Mouse (Mus musculus) MEL (cell line): ENCODE measurements around the gene Pdxk.

ENCODE experiments used
- CTCF ChIP-seq, 3 experiments: IDR thresholded peaks in 2 of 3; conservative IDR thresholded peaks in 1 of 3; 2 replicates each; pipeline ENCODE4 v1.5.1; 2011 to 2012; ENCODE audit warnings: low read length in 3 of 3, low read depth in 2 of 3, mild to moderate bottlenecking in 2 of 3, improper control_type of control experiment in 1 of 3, inconsistent platforms in 1 of 3, mixed read lengths in 1 of 3, moderate library complexity in 1 of 3; ENCODE audit not compliant: control insufficient read depth in 1 of 3, insufficient read depth in 1 of 3, poor library complexity in 1 of 3, severe bottlenecking in 1 of 3
- EP300 ChIP-seq, 2 experiments: IDR thresholded peaks; 2 replicates each; pipeline ENCODE4 v1.6.1; 2011; ENCODE audit warnings: improper control_type of control experiment in 2 of 2, low read length in 2 of 2, low read depth in 1 of 2, mild to moderate bottlenecking in 1 of 2
- HCFC1 ChIP-seq: IDR thresholded peaks from 2 replicates; pipeline ENCODE4 v1.6.1; 2012; ENCODE audit warnings: low read depth, mild to moderate bottlenecking, inconsistent platforms, low read length, improper control_type of control experiment, moderate library complexity
- MAFK ChIP-seq: IDR thresholded peaks from 2 replicates; pipeline ENCODE4 v1.6.1; 2011; ENCODE audit warnings: low read depth, mild to moderate bottlenecking, low read length, improper control_type of control experiment, borderline replicate concordance
- MAX ChIP-seq: IDR thresholded peaks from 2 replicates; pipeline ENCODE4 v1.6.1; 2011; ENCODE audit warnings: low read length, improper control_type of control experiment
- MAZ ChIP-seq: IDR thresholded peaks from 2 replicates; pipeline ENCODE4 v1.6.1; 2012; ENCODE audit warnings: low read depth, mild to moderate bottlenecking, inconsistent platforms, low read length, improper control_type of control experiment
- MEF2A ChIP-seq: IDR thresholded peaks from 2 replicates; pipeline ENCODE4 v1.6.1; 2014; ENCODE audit warnings: low read depth, mild to moderate bottlenecking, inconsistent platforms, low read length, improper control_type of control experiment; ENCODE audit not compliant: poor library complexity, insufficient replicate concordance, severe bottlenecking; ENCODE audit errors: extremely low read depth
- POLR2A ChIP-seq, 2 experiments: IDR thresholded peaks; 2 replicates each; pipeline ENCODE4 v1.6.1; 2011 to 2012; ENCODE audit warnings: low read length in 2 of 2, mild to moderate bottlenecking in 2 of 2, control low read depth in 1 of 2, improper control_type of control experiment in 1 of 2, low read depth in 1 of 2, moderate library complexity in 1 of 2; ENCODE audit not compliant: control insufficient read depth in 1 of 2, insufficient read depth in 1 of 2, poor library complexity in 1 of 2
- POLR2AphosphoS2 ChIP-seq: IDR thresholded peaks from 2 replicates; pipeline ENCODE4 v1.6.1; 2011; ENCODE audit warnings: low read length, improper control_type of control experiment
- RCOR1 ChIP-seq: IDR thresholded peaks from 2 replicates; pipeline ENCODE4 v1.6.1; 2012; ENCODE audit warnings: low read depth, mild to moderate bottlenecking, inconsistent platforms, low read length, improper control_type of control experiment

DNA sequence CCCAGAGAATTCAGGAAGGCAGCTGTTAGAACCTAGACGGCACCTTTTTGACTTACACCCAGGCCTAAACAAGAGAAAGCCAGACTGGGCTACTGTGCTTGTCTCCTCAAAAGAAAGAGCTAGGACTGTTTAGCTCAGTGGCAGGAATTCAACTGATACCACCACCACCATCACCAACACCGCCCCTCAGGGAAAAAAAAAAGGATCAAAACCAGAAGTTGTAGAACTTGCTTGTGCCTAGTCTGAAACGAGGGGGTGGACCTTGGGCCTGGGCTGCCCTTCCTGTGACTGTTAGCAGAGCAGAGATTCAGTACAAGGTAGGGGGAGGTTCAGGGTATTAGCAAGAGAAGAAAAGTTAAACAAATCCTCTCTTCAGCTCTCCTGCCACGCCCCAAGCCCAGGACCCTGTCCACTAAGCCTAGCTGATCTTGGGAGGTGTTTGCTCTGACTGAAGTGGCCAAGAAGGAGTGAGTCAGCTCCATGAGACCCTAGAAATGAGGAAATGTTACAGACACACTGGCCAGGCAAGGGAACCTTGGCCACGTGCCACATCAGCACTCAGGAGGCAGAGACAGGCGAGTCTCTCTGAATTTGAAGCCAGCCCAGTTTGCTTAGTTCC, 38.5 kb downstream of the Pdxk start:
- TF ChIP-seq CTCF (IDR thresholded peaks at IDR 0.05 in 2 of 3, conservative IDR thresholded peaks at IDR 0.05 in 1 of 3; ENCODE audit: control insufficient read depth in 1 of 3, insufficient read depth in 1 of 3, low read depth in 2 of 3, low read length in 3 of 3, poor library complexity in 1 of 3, severe bottlenecking in 1 of 3) = no peak
- no peak for TF ChIP-seq POLR2A (IDR thresholded peaks at IDR 0.05; ENCODE audit: control insufficient read depth in 1 of 2, insufficient read depth in 1 of 2, low read depth in 1 of 2, low read length in 2 of 2, poor library complexity in 1 of 2)
- no peak for TF ChIP-seq EP300 (IDR thresholded peaks at IDR 0.05; ENCODE audit: low read depth in 1 of 2, low read length in 2 of 2)
- TF ChIP-seq POLR2AphosphoS2 = no peak
- no peak for TF ChIP-seq MEF2A
- no peak for TF ChIP-seq MAFK
- no peak for TF ChIP-seq RCOR1
- TF ChIP-seq MAZ = no peak
- TF ChIP-seq MAX = no peak
- TF ChIP-seq HCFC1 = no peak
